Mouse (Mus musculus) thymus, postnatal 14 days (tissue): Measurements from ENCODE around the gene Sh3bgrl3.
A peak's percentile ranks its signal among the peaks of the same experiment; 100 is the strongest.

Experiments used
- DNase-seq: peaks from one replicate; pipeline ENCODE4 v3.0.0; 2021

Sh3bgrl3 gene

DNA sequence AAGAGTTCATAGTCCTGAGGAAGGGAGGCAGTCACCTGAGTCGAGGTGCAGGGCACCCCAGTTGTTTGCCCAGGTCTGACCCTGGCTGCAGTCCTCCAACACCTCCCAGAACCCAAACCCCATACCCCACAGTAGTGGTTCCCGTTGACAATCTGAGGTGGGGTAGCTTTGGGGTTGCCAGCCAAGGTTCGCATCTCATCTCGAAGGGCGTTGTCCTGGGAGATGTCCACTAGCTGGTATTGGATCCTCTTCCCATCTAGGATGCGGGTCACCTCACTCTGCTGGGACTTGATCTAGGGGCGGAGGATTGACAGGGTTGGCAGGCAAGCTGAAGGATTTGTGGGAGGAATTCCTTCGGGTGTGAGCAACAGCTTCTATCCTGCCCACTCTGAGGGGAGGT lies 796 bp downstream of the Sh3bgrl3 start:
- no peak for DNase-seq

DNA sequence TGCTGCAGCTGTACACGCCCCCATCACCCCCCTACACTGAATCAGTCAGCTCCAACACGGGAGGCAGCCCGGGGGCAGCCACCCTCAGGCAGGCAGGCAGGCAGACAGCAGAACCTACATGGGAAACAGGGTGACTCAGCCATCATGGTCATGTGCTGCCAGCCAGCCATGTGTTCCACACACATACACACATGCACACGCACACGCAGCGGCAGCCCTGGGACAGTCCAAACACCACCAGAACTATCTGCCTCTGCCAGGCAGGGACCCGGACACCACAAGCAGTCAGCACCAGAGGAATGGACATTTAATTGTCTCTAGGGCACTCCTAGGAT lies 1.5 kb downstream of the Sh3bgrl3 start:
- no peak for DNase-seq

DNA sequence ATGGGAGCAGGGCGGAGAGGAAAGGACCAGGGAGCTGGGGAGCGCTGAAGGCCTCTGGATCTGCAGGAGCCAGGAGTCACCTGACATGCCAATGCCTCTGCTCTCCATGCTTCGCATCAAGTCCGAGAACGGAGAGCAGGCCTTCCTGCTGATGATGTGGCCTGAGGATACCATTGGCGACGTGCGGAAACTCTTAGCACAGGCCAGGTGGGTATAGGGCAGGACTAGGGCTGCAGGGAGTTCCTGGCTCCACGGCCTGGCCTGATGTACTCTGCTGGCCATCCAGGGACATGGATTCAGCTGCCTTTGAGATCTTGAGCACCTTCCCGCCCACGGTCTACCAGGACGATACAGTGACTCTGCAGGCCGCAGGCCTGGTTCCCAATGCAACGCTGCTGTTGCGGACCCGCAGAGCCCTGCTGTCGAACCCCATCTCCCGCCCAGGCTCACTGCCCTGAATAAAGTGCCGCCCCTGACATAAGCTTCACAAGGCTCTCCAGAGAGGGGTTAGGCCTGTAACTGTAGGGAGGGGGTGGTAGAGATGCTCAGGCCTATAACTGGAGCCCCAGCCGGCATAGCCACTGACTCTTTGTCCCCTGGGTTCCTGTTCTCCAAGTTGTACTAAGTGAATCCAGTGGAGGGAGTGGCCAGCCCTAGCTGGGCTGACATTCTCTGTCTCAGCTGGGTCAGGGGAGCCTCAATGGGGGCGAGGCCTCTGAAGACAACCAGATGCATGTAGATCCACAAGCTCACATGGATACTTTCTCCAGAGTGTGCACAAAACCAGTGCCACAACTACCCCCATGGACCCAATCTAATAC lies 2.1 kb downstream of the Sh3bgrl3 start:
- DNase-seq: no peak

DNA sequence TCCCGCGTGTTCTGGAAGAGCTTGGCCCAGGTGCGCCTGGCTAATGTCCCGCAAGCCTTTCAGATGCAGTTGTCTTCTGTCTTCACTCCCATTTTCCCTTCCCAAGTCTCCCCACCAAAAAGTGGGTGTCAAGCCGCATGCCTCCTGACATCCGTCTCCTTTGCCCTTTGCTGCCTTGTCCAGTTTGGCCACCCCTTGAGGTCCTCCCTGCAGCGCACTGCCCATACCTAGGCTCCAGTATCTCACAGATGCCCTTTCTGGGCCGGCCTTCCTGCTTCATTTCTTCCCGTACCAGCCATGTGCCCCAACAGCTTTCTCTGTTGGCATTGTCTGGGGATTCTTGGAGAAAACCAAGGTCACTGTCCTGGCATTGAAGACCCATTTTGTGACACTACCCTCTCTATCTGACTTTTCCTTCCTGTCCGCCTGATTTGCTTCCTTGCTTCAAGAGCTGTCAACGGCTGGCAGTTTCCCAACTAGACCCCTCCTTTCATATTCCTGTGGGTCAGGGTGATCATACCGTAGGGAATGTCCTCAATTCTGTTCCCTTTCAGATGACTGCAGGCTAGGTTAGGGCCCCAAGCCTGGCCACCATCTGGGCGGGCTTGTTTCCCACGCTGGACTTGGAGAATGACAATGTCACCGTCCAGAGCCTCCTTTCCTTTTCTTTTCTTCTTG lies 3.1 kb downstream of the Sh3bgrl3 start:
- DNase-seq: no peak

DNA sequence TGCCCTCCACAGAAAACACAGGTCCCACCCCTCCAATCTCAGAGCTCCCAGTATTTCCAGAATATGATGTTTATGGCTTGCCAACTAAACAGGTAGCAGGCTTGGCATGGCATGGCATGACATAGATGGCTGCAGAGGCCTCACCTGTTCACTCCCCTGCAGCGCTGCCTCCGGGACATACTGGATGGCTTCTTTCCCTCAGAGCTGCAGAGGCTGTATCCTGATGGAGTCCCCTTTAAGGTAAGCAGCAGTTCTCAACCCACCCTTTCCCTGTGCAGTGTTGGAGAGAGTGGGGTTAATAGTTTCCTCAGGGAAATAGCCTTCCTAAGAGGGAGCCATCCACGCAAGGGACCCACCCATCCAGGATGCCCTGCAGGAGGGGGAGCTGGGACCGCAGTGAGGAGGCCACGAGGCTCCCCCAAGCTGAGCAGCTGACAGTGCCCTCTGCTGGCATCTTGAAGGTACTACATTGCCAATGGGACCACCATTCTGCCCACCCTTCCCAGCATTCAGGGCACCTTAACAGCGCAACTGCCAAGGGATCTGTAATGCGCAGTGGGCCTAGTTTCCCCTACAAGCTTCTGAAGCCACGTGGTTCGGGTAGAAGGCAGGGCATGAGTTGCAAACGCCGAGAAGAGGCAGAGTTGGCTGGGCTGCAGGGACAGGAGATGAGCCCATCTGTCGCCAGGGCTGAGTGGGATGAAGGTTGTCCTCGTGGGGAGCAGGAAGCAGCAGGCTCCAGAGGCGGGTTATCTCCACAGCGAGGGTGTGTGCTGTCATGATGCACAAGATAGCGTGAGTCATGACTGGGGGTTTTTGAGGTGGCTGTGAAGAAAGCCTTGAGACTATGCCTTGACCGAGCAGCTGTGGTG lies 4.7 kb downstream of the Sh3bgrl3 start:
- DNase-seq: peak; percentile 87

DNA sequence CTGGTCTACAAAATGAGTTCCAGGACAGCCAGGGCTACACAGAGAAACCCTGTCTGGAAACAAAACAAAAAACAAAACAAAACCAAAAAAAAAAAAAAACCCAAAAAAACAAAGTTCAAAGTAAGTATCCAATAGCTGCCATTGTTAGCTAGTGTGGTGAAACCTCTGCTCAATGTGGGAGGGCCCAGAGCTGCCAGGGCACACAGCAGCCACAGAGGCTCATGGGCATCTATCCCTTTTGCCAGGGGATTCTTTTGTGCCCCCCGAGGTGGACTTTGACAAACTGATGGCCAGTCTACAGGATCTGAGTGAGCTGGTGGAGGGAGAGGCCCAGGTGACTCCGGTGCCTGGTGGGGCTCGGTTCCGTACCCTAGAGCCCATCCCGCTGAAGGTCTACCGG lies 5.4 kb downstream of the Sh3bgrl3 start:
- DNase-seq: no peak

DNA sequence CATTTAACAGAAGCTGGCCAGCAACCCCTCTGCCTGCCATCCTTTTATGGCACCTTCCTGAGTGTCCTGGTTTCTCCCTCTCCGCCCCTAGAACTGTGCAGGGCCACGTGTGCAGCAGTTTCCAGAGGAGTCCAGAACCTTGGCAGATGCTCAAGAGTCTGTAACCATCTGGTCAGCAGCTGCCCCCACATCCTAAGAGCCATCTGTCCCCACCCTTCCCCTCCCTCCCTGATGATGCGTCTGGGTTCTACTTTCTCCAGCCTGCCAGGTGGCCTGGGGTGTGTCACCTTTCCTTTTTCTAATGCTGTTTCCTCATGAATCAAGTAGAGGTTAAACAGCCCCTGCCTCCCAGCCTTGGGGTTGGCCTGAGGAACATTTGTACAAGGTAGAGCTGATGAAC lies 6.3 kb downstream of the Sh3bgrl3 start:
- no peak for DNase-seq

DNA sequence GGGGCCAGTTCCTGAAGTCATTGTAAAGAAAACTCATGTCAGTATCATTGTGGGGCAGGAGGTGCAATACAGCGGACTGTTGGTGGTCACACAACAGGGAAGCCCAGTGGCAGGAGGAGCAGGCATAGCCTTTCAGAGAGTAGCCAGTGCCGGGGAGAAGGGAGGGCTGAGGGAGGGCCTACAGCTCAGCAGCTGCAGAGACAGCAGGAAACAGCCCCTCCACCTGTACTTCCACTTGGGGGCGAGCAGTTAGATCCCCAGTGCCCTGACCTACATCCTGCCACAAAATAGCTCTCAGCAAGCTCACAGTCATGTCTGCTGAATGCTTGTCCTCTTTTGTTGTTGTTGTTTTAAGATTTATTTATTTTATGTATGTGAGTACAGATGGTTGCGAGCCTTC lies 7.0 kb downstream of the Sh3bgrl3 start:
- DNase-seq: peak; percentile 90

DNA sequence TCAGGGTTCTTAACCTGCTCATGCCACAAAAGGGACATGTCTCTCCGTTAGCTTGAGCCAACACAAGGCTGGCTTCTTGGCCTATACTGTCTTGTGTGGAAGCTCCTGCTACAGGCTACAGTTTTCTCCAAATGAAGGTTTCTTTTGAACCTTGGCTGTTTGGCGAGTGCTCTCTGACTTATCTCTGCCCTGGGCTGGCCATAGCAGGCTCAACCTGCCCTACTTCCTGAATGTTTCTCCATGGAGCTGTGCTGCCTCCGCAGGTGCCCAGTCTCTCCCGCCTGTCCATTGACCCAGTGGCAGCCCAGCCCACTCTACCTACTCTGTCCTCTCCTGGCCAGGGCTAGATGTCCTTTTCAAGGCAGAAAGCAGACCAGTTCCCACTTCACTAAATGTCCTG lies 7.7 kb downstream of the Sh3bgrl3 start:
- DNase-seq: no peak

DNA sequence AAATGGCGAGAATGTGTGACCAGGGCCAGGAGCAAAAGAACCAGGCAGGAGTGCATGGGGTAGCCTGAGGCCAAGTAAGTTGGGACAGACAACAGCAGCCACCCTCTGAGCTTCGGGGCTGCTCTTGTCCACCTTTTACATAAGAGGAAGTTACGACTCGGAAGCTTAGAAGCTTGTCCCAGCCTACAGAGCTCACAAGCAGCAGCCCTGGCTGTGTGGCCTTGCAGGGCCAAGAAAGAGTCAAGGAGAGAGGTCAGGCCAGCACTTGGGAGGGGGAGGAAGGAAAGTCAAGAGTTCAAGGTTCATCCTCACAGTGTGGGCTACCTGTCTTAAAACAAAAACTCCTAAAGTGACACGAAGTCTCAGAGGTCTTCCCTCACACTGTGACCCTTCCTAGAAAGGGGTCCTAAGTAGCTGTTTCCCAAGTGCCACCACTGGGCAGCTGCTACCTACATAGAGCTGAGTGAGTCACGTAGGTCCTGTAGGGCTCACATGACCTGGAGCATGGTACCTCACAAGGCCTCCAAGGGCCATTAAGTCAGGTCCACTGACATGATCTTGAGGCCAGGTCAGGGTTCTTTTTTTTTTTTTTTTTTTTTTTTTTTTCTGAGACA lies 8.3 kb downstream of the Sh3bgrl3 start:
- DNase-seq: peak; percentile 24

DNA sequence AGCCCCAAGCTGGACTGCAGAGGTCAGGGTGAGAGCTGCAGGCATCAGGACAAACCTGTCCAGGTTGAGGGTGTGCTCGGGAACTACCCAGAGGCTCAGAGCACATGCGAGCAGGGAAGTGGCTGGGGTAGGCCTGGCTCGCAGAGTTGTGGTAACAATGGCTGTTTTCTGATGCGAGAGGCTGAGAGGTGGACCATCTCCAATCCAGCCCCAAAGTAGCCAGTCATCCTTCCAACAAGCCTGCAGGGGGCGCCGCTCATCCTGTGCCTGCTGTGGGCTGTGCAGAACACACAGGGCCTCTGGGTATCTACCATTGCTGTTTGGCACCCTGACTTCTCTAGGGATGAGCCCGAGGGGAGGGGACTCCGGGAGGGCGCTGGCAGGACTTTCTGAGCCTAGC lies 8.9 kb downstream of the Sh3bgrl3 start:
- DNase-seq: peak; percentile 75

DNA sequence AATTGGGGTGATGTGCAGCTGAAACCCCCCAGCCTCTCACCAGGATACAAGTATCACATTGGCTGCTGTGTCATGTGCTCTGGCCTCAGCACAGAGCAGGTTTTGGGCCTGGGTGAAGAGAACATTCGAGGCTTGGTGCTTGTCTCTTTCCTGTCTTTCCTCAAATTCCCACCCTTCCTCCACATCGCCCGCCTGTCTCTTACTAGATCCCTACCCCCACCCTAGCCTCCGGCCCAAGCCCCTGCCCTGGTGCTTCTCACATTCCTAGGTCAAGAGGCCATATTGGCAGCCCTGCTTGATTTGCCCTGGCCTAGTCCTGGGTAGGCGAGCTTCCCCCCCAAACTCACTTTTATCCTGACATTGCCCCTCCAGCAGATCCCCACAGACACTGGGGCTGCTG lies 9.5 kb downstream of the Sh3bgrl3 start:
- DNase-seq: peak; percentile 43

DNA sequence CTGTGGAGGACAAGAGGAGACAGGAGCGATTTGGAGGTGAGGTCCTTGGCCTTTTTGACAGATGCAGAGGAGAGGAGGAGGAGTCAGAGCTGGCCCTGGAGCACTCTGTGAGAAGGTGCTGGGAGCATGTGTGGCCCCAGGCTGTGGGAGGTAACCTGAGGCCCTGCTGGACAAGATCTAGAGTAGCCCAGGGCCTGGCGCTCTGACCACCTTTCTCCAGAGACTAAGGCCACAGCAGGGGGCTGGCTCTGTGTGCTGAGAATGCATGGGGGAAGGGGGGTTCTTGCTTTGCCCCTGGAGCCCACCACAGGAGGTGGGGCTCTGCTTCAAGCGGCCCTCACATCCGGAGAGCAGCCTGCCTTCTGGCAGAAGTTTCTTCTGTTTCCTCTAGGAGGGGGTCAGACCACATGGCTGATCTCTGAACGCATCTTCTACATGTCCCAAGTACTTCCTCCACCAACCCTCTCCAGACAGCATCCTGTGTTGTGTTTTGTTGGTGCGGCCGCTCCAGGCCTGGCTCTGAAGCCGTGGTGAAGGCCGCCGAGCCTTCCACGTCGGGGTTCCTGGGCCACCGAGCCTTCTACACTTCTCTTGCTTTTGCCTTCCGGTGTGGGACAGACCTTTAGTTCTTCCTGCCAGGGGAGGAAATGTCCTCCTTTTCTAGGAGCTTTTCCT lies 10.3 kb downstream of the Sh3bgrl3 start:
- peak; percentile 82 for DNase-seq

DNA sequence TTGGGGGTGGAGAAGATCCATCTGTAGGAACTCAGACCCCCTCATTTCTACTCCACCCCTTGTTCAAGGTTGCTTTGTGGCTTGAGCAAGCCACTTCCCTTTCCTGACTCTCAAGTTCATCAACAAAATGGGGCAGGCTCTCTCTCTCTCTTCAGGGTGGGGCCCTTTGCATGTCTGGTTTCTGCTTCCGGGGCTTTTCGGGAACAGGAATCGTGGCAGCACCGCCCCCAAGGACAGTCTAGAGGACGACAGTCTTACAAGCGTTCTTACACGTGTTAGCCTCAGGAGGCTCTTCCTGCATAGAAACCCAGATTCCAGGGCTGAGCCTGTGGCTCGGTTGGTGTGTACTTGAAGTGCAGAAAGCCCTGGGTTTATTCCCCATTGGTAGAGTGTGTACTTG lies 11.6 kb downstream of the Sh3bgrl3 start:
- DNase-seq: peak; percentile 87

DNA sequence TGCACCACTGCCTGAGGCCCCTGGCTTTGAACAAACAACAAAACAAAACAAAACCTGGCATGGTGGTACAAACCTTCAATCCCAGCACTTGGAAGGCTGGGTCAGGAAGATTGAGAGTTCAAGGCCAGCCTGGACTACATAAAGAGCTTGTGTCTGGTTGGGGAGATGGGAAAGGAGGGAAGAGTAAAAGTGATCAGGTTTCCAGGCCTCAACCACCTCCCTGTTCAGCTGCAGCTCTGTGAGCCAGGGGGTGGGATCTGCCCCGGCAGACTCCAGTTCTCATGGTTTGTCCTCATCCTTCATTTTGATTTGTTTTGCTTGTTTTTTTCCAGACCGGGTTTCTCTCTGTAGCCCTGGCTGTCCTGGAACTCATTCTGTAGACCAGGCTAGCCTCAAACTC lies 12.1 kb downstream of the Sh3bgrl3 start:
- no peak for DNase-seq

DNA sequence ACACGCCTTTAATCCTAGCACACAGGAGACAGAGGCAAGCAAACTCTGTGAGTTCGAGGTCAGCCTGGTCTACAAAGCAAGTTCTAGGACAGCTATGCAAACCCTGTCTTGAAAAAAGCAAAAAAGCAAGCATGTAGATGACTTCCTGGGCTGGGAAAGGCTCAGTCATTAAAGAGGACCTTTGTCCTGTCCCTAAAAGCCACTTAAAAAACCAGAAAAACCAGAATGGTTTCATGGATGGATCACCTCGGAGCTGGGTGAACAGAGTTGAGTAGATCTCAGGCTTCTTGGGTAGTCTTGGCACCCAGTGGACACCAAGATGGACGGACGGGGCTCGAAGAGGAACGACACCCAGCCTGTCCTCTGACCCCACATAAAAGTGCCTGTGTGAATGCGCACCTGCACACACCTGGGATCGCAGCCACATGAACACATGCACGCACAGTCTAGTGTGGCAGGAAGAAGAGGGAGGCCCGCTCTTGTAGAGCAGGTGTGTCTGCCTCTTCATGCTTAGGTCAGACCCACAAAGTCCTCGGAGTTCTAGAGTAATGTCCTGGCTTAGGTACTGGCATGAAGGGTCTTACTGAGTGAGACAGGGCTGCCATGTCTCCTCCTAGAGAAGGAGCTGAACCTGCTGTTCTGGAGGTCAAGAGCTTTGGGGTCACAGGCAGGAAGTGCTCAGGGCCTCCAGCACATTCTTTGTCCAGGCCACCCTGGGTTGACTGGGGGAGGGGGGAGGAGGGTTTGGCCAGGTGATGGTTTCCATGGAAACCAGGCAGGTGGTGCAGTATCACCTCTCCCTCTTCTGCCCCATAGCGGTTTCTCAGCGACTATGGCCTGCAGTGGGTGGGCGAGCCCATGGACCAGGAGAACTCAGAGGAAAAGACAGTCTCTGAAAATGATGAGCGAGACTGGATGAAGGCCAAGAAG lies 13.1 kb downstream of the Sh3bgrl3 start:
- peak; percentile 69 for DNase-seq

DNA sequence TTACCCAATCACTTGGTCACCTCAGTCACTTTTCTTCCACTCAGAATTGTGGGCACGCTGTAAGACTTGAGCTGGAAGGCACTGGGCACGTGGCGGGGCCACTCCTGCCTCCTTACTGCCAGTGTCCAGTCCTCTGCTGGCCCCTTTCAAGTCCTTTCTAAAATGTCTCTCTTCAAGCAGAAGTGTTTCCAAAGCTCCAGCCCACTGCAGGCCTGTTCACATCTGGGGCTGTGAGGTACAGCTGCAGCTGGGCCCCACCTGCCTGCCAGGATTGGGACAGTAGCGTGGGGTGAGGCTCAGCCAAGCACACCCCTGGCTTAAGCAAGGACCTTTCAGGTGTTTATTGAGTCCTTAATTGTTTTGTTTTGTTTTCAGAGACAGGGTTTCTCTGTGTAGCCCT lies 14.6 kb downstream of the Sh3bgrl3 start:
- DNase-seq: peak; percentile 54

DNA sequence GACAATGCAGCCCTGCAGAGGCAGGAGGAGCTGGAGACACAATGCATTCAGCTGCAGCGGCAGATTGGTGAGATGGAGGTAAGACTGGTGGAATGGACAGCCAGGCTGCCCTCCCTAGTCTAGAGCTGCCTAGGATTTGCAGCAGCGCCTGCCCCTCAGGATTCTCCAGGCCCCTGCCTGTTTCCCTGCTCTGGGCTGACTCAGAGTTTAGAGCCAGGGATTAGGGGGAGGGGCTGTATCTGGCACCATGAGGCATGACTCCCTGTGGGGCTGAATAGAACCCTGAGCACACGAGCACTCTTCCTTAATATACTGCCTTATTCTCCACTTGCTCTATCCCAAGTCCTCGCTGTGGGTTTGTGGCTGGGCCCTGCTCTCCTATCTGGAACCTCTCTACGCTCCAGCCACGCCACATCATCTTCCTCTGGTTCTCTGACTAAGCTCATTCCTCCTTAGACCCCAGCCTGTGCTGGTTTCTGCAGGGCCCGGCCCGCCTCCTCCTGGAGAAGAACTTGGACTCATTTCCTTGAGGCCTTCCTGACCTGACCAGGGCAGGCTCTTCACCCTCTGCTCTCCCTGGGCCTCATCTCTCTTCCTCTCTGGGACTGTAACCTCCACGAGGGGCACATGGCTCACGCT lies 15.1 kb downstream of the Sh3bgrl3 start:
- no peak for DNase-seq

DNA sequence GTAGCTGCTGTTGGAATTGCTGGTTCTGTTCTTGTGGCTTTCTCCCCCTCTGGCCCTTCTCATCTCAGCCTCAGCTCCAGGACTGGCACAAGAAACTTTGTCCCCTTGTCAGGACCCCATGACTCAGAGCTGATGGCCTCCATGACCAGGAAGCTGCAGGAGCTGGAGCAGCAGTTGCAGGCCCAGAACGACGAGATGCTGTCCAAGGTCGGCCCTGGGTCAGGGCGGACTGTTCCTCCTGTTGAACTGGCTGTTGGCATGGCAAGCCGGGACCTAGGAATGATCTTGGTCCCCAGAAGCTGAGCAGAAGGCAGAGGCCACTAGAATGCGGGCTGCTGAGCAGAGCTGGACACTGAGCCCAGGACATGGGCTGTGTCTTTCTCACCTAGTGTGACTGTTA lies 16.2 kb downstream of the Sh3bgrl3 start:
- no peak for DNase-seq

DNA sequence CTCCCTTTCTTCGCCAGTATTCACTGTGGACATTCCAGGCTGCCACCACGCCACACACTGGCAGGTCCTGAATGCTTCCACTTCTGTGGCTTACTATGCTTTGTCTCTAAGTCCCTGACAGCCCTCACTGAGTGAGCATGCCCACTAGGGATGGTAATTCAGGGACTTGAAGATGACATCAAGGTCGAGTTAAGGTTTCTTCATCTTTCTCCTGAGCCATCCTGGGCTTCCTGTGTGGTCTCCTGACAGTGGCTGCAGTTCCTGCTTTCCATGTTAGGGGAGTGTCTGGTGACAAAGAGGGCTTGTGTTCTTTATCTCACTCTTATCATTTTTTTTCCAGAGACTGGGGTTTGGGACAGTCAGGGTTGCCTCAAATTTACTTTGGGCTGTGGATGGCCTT lies 17.9 kb downstream of the Sh3bgrl3 start:
- no peak for DNase-seq

DNA sequence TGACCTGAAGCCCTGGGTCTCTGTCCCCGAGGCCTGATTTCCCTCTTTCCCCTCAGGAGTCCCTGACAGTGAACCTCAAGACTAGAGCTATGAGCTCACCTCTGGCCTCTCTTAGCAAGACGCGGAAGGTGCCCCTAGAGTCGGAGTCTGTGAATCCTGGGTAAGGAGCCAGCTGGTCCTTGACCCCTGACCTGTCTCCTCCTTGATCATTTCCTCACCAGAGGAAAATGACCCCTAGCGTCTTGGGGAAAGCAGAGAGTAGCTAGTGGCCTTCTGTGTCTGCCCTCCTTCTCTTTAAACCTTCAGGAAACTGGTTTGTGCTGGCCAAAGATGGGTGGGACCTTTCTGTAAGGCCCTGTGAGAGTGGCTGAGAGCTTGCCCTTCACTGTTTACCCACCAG lies 20.4 kb downstream of the Sh3bgrl3 start:
- DNase-seq: no peak
